Mouse (Mus musculus) kidney, embryonic 14.5 days (tissue): ENCODE results near the gene Zfhx3. TPM values are rescaled to one million over a fixed set of nuclear protein-coding genes. Genes with fewer than 3 reads are reported as not detected.

ENCODE experiments used
- ATAC-seq: fragments of 200-750 bp; cut with Nextera tagmentation; 2 replicates; pipeline ENCODE4 v1.8.0; 2017; ENCODE audit warnings: moderate number of reproducible peaks, mild to moderate bottlenecking, moderate TSS enrichment, moderate library complexity; ENCODE audit not compliant: low FRiP score, low TSS enrichment
- H3K27ac ChIP-seq: fragments of 300-500 bp; sonication (generic); 2 replicates; pipeline ENCODE4 v1.5.1; 2014; ENCODE audit warnings: low read depth, mild to moderate bottlenecking, low read length, moderate library complexity, mixed read lengths
- H3K27me3 ChIP-seq: fragments of 300-500 bp; sonication (generic); 2 replicates; pipeline ENCODE4 v1.6.1; 2014; ENCODE audit warnings: mild to moderate bottlenecking, low read length; ENCODE audit not compliant: control insufficient read depth, insufficient read depth
- H3K36me3 ChIP-seq: fragments of 300-500 bp; sonication (generic); 2 replicates; pipeline ENCODE4 v1.6.1; 2014; ENCODE audit warnings: low read length, mixed read lengths; ENCODE audit not compliant: control insufficient read depth, insufficient read depth
- H3K4me1 ChIP-seq: fragments of 300-500 bp; sonication (generic); 2 replicates; pipeline ENCODE4 v1.6.1; 2014; ENCODE audit warnings: low read length, mixed read lengths; ENCODE audit not compliant: control insufficient read depth, insufficient read depth
- H3K4me2 ChIP-seq: fragments of 300-500 bp; sonication (generic); replicated peaks from 2 replicates; pipeline ENCODE4 v1.6.1; 2014; ENCODE audit warnings: low read depth, mild to moderate bottlenecking, low read length
- H3K4me3 ChIP-seq: fragments of 300-500 bp; sonication (generic); 2 replicates; pipeline ENCODE4 v1.5.1; 2014; ENCODE audit warnings: mild to moderate bottlenecking, low read length
- H3K9ac ChIP-seq: fragments of 300-500 bp; sonication (generic); 2 replicates; pipeline ENCODE4 v1.6.1; 2014; ENCODE audit warnings: low read depth, mild to moderate bottlenecking, low read length, moderate library complexity
- H3K9me3 ChIP-seq: fragments of 300-500 bp; sonication (generic); 2 replicates; pipeline ENCODE4 v1.6.1; 2016; ENCODE audit warnings: low read length; ENCODE audit not compliant: control insufficient read depth
- WGBS: fragments of 180-500 bp; shearing (Covaris S2); extraction: QIAGEN DNeasy Blood & Tissue Kit; methylation state at CpG from one replicate; pipeline ENCODE4 v1.1.7; 2014; 5-methylcytosine and 5-hydroxymethylcytosine counted together
- polyA plus RNA-seq: library from polyadenylated mRNA; unstranded; fragments of >200 nt; fragmentation: Nextera tagmentation; extraction: Ambion mirVana; gene quantifications from 2 replicates; pipeline ENCODE4 v1.2.1, GENCODE M21; 2014

The Zfhx3 gene
- polyA plus RNA-seq, 1 experiment from 2014 or later = 11.7 TPM

- WGBS = 33% methylated on average over 6 of the region's 6 CpGs
- H3K36me3 ChIP-seq = peaks cover 12% of the 10 kb centered on the region
- no peak for ATAC-seq
- H3K9ac ChIP-seq = no peak overlapping the region
- no peaks in the 10 kb centered on the region for H3K27me3 ChIP-seq
- H3K4me2 ChIP-seq = no peak overlapping the region
- H3K27ac ChIP-seq = no peak overlapping the region
- no peak overlapping the region for H3K4me3 ChIP-seq
- peaks cover 12% of the 10 kb centered on the region for H3K9me3 ChIP-seq
- peaks cover 23% of the 10 kb centered on the region for H3K4me1 ChIP-seq
Observed at GRCm38 (mm10) chr8:108788156-108788761, 845.8 kb downstream of the Zfhx3 start.

- Histone ChIP-seq H3K9me3 (peaks cover 12% of the 10 kb centered on the region), H3K27me3 (no peaks in the 10 kb centered on the region), H3K9ac (no peak overlapping the region), H3K4me2 (peak overlapping the region; percentile 4), H3K36me3 (peaks cover 17% of the 10 kb centered on the region), H3K27ac (no peak overlapping the region), H3K4me3 (no peak overlapping the region), H3K4me1 (peaks cover 23% of the 10 kb centered on the region)
- 44% methylated on average over 10 of the region's 10 CpGs for WGBS
- no peak for ATAC-seq
Observed at GRCm38 (mm10) chr8:108788762-108789157, 846.3 kb downstream of the Zfhx3 start.

GRCm38 (mm10) chr8:108790559-108791293 is 848.3 kb downstream of the Zfhx3 start:
- Histone ChIP-seq H3K4me3 (no peak overlapping the region), H3K4me1 (peaks cover 23% of the 10 kb centered on the region), H3K9me3 (peaks cover 24% of the 10 kb centered on the region), H3K9ac (no peak overlapping the region), H3K27me3 (no peaks in the 10 kb centered on the region), H3K4me2 (no peak overlapping the region), H3K36me3 (peaks cover 34% of the 10 kb centered on the region), H3K27ac (no peak overlapping the region)
- WGBS = 54% methylated on average over 14 of the region's 14 CpGs
- ATAC-seq = no peak

DNA sequence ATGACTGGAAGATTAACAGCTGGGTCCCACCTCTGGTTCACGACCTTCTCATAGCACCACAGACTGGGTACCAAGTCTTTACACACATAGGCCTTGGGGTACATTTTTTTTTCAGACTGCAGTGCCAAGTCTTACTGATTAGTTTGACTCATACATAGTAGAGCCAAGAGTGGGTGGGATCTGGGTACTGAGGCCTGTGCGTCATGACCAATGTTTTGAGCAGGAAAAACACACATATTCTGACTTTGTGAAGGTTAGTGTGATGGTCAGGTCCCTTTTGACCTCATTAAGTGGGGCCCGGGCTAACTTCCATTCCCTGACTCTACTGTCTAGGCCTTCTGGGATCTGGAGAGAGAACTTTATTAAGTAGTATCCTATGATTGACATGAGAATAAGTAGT is 853.6 kb downstream of the Zfhx3 start:
- Histone ChIP-seq H3K4me3 (no peak overlapping the region), H3K27ac (no peak overlapping the region), H3K36me3 (peaks cover 48% of the 10 kb centered on the region), H3K4me2 (no peak overlapping the region), H3K9ac (no peak overlapping the region), H3K9me3 (peaks cover 24% of the 10 kb centered on the region), H3K4me1 (peaks cover 15% of the 10 kb centered on the region; the same call in 1 of the 2 replicates), H3K27me3 (no peaks in the 10 kb centered on the region)
- 92% methylated on average over 3 of the region's 3 CpGs for WGBS
- ATAC-seq = no peak

- peaks cover 14% of the 10 kb centered on the region; the same call in 1 of the 2 replicates for H3K4me1 ChIP-seq
- H3K9ac ChIP-seq = no peak overlapping the region
- no peak overlapping the region for H3K27ac ChIP-seq
- no peak overlapping the region for H3K4me3 ChIP-seq
- H3K36me3 ChIP-seq = peaks cover 49% of the 10 kb centered on the region
- H3K9me3 ChIP-seq = peaks cover 24% of the 10 kb centered on the region
- no peak overlapping the region for H3K4me2 ChIP-seq
- 86% methylated on average over 3 of the region's 3 CpGs for WGBS
- ATAC-seq = no peak
- H3K27me3 ChIP-seq = no peaks in the 10 kb centered on the region
Observed at GRCm38 (mm10) chr8:108796882-108797281, 854.4 kb downstream of the Zfhx3 start.

DNA sequence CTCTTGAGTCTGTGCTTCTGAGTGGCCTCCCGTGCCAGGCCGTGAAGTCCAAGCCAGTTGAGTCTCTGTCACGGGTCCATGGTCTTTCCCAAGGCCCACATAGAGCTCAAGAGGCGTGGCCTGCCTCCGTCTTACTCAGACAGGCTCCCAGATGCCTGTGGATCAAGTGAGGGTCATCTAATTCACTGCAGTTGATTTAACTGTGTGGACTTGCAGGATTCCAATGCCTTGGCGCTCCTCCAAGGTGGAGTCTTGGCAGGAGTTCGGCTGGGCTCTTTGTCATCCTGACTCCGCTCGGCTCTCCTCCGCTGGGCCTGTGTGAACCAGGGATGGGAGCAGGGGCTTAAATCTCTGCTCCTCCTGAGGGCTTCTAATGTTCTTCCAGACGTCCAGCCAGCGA is 855.6 kb downstream of the Zfhx3 start:
- no peak overlapping the region for H3K9ac ChIP-seq
- H3K36me3 ChIP-seq = peaks cover 40% of the 10 kb centered on the region
- peaks cover 15% of the 10 kb centered on the region for H3K9me3 ChIP-seq
- ATAC-seq = peak; percentile 86
- no peak overlapping the region for H3K4me2 ChIP-seq
- H3K27me3 ChIP-seq = no peaks in the 10 kb centered on the region
- 44% methylated on average over 12 of the region's 12 CpGs for WGBS
- H3K4me3 ChIP-seq = no peak overlapping the region
- peaks cover 18% of the 10 kb centered on the region for H3K4me1 ChIP-seq
- peak overlapping the region; percentile 48; the same call in 1 of the 2 replicates for H3K27ac ChIP-seq

- no peak overlapping the region for H3K4me2 ChIP-seq
- no peak for ATAC-seq
- WGBS = 86% methylated on average over 6 of the region's 6 CpGs
- H3K4me3 ChIP-seq = no peak overlapping the region
- H3K9me3 ChIP-seq = peaks cover 12% of the 10 kb centered on the region
- peaks cover 27% of the 10 kb centered on the region for H3K36me3 ChIP-seq
- H3K4me1 ChIP-seq = peaks cover 20% of the 10 kb centered on the region
- H3K27ac ChIP-seq = no peak overlapping the region
- H3K27me3 ChIP-seq = no peaks in the 10 kb centered on the region
- no peak overlapping the region for H3K9ac ChIP-seq
Observed at GRCm38 (mm10) chr8:108799250-108799649, 856.8 kb downstream of the Zfhx3 start.

GRCm38 (mm10) chr8:108800357-108800756 is 857.9 kb downstream of the Zfhx3 start:
- no peak for ATAC-seq
- whole genome bisulfite sequencing = 89% methylated on average over 15 of the region's 15 CpGs
- Histone ChIP-seq H3K4me1 (peaks cover 20% of the 10 kb centered on the region), H3K27ac (no peak overlapping the region), H3K4me2 (no peak overlapping the region), H3K36me3 (peaks cover 19% of the 10 kb centered on the region; the same call in 1 of the 2 replicates), H3K9me3 (0 out of 2 replicates have a peak, but pooled peaks cover 3% of the 10 kb centered on the region), H3K27me3 (no peaks in the 10 kb centered on the region), H3K4me3 (no peak overlapping the region), H3K9ac (no peak overlapping the region)

- Histone ChIP-seq H3K27ac (no peak overlapping the region), H3K27me3 (no peaks in the 10 kb centered on the region), H3K4me1 (peaks cover 11% of the 10 kb centered on the region), H3K4me2 (no peak overlapping the region), H3K9ac (no peak overlapping the region), H3K36me3 (peaks cover 11% of the 10 kb centered on the region; the same call in 1 of the 2 replicates), H3K9me3 (no peaks in the 10 kb centered on the region), H3K4me3 (no peak overlapping the region)
- 70% methylated on average over 6 of the region's 6 CpGs for WGBS
- ATAC-seq = 0 out of 2 replicates have a peak, but pooled peaks have one; percentile 33
Observed at GRCm38 (mm10) chr8:108803017-108803416, 860.6 kb downstream of the Zfhx3 start.
